Mouse (Mus musculus) T-helper 1 cell (primary cell): ENCODE results near the gene Galm.

Experiments used
- in situ Hi-C: fragments of 300-600 bp; cut with MboI, MseI; formaldehyde crosslinking; loops from one replicate; pipeline ENCODE4 v1.15.1; 2025; ENCODE audit warnings: high pct_unique_total_duplicates

Gene Galm

DNA sequence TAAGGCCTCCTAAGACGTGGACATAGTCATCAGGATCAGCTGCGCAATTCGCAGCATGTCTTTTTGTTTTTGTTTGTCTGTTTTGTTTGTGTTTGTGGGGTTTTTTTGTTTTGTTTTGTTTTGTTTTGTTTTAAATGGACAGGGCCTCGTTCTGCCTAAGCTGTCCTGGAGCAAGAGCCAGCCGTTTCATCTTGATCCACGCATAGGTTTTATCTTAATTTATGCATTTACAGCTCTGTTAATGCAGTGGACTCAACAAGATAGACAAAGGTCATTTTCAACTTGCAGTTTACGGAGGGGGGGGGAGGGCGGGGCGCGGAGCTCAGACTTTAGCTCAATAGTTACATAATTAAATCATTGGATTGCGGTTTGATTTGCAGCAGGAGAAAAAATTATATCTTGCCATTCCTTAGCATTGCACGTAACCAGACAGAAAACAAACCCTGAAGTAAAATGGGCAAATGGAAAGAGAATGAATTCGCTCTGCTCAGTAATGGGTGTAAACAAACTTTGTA, 1.3 kb downstream of the Galm start:
- in situ Hi-C loops, result no loop called here

DNA sequence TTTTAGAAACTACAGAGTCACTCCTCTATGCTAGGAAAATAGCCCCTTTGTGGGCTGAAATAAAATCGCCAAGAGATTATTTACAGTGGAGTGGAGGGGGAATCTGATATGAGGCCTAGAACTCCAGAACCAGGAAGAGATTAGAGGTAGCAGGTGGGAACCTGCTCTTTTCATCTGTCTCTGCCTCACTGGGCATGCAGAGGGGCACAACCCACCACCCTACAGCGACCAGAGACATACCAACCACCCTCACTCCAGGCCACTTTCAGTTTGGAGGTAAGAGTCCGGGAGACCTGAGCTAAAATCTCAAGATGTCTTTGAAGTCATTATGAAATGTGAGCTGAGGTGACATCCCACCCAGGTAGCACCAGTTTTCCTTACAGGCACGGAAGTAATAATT, 2.1 kb downstream of the Galm start:
- in situ Hi-C loops, result no loop called here

DNA sequence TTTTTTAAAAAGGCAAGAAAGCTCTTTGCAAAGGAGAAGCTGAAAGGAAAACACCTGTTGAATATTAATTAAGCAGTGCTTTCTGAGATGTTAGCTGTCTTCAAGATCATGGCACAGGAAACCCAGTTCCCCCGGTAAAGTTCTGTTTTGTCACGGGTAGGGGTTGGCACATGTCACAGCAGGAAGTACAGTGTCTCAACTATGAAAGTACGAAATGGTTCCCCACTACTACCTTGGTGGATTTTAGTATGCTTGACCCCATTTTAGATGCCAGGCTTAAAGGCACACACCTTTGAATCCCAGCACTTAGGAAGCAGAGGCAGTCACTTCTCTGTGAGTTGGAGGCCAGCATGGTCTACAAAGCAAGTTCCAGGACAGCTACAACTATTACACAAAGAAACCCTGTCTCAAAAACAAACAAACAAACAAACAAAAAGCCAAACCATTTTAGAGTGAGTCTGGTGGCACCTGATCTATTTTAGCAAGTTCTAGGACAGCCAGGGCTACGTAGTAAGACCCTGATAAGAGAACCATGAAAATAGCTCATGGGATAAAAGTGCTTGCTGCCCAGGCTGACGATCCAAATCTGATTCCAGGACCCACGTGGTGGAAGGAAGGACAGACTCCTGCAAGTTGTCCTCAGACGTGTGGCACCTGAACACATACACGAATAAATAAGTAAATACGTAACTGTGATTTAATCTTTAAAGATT, 3.6 kb downstream of the Galm start:
- in situ Hi-C loops, result no loop called here

DNA sequence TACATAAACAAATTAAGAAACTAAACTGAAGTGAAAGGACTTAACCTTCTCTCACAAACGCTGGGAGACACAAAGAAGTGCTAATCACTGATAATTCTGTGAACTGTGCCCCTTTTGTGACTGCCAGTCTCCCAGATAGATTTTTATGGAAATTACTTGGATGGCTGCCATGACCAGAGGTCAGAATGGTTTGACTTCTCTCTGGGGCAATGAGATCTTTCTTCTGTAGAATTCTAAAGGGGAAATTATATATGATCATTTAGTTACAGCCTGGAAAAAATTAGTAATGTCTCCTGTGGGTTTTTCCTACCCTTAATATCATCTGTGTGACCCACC, 4.1 kb downstream of the Galm start:
- in situ Hi-C loops, result no loop called here

DNA sequence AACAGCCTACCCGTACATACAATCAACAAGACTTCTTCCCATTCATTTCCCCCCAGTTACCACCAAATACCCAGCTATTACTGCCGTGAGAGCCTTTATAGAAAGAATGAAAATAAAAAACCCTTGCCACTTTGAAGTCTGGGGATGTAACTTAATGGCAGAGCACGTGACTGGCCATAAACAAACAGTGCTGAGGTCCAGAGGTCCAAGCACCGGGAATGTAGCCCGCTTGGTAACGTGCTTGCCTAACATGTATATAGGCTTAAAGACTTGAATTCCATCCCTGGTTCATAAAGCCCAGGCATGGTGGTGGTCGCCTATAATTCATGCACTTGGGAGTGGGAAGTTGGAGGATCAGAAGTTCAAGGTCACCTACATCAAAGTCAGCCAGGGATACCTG, 4.6 kb downstream of the Galm start:
- in situ Hi-C loops, result no loop called here

DNA sequence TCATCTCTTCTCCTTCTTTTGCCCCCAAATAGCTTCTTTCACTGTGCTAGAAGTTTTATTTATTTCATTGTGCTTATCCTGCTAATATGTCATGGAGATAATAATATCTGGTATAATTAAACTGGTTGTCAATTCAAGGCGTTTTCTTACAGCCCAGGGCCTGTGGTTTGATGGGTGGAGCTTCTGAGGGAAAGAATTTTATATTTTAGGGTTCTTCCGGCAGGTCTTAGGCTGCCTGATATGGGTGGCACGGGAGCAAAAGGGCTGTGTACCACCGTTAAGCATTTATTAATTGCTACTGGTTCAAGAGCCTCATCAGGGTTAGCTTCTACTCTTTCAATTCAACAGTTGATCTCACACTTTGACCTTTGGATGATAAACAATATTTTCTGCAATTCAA, 5.2 kb downstream of the Galm start:
- in situ Hi-C loops, result no loop called here

DNA sequence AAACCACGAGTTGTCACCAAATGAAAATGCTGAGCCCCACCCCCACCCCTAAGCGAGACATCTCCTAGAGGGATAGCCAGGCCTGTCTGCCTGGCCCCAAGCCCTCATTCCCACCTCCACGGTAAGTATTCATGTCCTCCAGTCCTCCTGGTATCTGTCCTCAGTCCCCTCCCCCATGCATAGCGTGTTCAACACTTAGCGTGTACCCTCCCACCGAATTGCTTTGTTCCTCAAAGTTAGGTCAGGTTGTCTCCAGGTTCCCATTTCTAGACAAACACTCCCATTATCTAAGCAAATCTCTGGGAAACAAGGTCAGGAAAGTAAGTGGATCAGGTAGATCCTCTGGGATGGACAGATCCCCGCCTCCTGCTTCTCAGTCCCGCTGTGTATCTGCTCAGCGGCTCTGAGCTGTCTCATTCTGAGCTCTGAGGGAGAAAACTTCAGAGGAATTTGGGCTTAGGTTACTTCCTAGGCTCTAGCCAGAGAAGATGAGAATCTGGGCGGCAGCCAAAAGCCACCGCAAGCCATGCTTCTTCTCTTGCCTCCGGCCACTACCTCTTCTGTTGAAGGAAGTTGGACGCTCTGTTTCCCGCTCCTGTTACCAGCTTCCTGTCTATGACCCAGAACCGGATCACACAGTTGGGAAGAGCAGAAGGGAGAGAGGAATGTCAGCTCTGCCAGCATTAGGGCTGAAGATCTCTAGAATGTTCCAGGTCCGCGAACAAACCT, 11.3 kb downstream of the Galm start:
- in situ Hi-C loops, result loop anchor here (5.0 kb wide), 1 partner anchor 34 kb away; no protein-coding TSS in a partner anchor

DNA sequence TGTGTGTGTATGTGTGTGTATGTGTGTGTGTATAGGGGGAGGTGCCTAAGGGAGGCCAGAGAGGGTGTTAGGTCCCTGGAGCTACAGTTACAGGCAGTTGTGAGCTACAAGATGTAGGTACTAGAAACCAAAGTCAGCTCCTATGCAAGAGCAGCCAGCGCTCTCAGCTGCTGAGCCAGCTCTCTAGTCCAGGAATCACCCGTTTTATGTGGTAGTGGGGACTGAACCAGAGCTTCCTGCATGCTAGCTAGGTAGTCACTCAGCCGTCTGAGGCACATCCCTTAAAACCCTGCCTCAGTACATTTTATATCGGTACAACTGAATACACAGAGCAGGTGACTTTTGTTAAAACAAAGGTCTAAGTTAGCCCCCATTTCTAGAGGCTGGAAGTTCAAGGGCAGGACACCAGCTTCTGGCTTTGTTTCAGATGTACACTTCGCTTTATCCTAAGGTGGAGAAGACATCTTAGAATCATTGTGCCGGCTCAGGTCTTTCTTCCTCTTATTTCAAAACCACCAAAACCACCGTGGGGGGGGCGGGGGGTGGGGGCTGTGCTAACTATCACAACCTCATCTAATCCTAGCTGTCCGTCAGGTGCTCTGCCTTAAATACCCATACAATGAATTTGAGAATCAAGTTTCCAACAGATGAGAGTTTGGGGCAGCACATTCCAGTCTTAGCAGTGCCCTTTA, 12.6 kb downstream of the Galm start:
- in situ Hi-C loops, result loop anchor here (5.0 kb wide), 1 partner anchor 32 kb away; no protein-coding TSS in a partner anchor

DNA sequence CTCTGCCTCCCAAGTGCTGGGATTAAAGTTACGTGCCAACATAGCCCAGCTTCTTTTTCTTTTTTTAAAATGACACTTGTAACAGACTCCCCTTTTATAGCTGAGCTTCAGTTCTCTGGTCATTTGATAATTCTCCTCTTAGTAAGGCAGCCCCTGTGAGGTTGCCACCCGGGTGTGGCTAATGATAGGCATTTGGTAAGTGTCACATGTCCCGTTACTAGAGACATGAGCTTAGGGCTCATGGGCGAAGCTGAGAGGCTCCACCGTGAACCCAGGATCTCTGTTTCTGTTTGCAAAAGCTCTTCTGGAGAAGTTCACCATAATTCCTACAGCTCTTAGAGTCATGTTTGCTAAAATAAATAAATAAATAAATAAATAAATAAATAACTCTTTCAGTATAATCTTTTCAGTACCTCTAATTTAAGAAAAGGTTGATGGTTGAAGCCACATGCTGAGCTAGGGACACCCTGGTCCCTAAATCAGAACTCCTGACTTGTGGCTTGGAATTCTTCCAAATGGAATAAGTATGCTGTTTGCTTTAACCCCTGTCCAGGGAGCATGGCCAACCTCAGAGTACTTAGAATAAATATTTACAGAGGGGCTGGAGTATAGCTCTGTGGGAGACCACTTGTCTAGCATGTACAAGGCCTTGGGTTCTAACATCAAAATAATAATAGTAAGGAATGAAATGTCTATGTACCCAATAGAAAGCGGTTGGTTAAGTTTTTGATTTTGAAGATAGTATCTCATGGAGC, 16.4 kb downstream of the Galm start:
- in situ Hi-C loops, result no loop called here

DNA sequence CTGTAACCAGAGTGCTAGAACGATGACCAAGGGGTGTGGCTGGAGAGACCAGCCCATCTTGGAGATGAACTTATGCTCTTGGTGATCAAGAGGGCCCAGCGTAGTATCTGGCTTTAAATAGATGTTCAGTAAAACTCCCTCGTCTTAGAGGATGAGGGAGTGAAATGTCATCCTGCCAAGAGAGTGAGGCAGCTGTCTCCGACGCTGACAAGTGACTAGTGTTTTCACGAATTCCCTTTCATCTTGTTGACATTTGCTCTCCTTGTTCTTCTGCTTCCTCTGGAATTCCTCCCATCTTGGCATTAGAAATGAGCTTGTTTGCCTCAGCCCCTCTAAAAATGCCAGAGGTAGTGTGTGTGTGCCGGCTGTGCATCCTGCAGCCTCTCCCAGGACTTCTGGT, 17.9 kb downstream of the Galm start:
- in situ Hi-C loops, result no loop called here

DNA sequence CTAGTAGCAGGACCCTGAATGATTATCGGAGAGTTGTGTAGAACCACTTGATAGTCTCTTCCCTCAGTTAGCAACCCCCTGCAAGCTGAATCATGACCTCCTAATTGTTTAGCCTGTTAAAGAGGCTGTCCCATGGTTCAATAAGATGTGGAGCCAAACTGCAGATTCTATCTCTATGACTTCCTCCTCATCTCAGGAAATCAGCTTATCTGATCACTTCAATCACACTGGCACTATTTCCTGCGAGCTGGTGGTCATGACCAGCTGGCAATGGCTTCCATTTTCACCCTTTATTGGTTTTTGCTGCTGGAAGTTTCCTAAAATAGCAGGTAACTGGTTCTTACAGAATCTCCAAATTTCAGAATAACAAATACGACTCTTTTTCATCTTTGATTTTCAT, 18.5 kb downstream of the Galm start:
- in situ Hi-C loops, result no loop called here

DNA sequence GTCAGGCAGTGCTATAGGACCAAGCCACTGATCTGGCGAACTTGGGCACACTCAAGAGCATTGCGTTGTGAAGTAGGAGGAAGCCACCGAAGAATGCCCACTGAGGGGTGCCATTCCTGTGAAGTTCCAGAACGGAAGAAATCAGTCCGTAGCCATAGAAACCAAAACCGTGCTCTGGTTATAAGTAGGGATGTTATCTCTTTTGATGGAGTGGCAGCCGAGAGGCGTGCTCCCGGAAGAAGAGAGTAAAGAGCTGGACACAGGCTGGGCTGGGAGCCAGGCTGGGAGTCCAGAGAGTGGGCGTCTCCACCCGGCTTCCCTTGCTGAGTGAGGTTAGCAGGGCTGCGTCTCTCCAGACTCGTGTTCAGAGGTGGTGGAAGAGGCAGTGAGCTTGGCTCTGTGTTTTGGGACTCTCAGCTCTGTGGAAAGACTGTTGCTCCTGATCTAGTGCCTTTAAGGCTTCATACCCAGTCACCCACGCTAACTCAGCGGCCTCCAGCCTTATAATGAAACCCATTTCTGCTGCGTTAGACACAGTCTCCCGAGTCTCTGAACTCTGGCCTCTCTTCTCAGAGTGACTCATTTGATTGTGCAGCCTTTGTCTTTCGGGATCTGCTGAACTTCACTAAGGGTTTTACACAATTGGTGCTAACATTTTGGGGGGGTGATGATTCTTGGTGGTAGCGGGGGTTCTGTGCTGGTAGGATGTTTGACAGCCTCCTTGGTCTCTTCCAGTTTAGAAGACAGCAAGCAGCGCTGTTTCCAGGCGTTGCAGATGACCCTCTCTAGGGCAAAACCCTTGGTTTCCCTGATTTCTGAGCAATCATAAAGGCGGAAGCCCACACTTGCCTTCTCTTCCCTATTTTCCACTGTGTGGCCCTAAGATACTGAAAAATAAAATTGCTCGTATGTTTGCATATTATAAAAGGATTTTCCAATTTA, 21.1 kb downstream of the Galm start:
- in situ Hi-C loops, result no loop called here

DNA sequence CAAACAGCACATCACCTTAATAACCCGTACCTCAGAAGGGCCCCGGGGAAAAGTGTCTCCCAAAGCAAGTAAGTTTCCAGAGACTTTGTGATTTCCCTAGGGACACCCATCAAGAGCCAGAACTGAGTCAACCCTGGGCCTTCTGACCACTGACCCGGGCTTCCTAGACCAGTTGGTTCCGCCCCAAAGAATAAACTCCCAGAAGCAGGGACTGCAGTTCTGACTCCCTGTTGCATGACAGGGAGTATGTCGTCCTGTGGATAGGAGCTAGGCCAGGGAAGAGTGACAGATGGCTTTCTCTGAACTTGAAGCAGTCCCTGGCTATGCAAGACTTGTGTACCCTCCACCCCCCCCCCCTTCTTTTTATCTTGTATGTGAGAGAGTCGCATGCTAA, 21.7 kb downstream of the Galm start:
- in situ Hi-C loops, result no loop called here

DNA sequence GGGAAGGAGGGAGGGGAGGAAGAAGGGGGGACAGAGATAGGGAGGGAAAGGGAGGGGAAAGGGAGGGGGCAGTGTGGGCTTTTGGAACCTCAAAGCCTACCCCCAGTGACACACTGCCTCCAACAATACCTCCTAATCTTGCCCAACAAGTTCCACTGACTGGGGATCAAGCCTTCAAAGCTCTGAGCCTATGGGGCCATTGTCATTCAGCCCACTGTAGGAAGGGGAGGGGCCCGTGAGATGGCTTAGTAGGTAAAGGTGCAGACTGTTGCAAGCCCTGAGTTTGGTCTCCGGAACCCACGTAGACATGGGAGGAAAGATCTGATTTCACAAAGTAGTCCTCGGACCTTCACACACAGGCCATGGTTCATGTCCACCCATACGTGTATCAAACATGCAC, 24.1 kb downstream of the Galm start:
- in situ Hi-C loops, result no loop called here

DNA sequence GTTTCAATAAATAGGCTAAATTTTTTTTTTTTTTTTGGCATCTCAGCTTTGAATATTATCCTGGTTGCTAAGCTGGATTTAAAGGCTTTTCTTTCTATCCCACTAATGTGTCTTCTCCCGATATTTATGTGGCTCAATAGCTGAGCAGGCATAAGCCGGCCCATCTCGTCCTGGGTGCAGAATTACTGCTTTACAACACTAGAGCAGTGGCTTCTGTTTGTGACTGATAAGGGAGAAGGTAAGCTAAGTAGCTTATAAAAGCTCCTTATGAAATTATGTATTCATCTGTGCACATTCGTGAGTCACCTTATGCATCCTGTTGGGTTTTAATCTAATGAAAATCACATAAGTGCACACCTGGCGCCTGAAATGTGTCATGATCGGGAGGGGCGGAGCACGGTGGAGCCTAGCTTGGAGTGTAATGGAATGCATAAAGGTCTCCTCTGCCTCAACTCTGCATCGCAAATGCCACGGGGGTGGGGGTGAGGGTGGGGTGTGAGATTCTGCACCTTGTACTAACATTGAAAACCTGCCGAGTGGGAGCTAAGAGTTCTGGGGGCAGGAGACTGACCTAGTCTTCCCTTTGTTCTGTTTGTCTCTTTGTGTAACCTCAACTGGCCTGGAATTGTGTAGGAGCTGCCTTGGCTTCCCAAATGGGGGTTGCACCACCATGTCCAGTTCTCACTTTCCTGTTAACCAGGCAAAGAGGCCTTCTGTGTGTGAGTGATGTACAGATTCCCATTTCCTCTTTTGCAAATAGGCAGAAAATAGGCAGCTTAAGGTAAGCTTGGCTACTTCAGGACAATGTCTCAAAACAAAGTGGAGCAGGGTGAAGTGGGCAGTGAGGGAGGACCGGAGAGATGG, 25.7 kb downstream of the Galm start:
- in situ Hi-C loops, result no loop called here

DNA sequence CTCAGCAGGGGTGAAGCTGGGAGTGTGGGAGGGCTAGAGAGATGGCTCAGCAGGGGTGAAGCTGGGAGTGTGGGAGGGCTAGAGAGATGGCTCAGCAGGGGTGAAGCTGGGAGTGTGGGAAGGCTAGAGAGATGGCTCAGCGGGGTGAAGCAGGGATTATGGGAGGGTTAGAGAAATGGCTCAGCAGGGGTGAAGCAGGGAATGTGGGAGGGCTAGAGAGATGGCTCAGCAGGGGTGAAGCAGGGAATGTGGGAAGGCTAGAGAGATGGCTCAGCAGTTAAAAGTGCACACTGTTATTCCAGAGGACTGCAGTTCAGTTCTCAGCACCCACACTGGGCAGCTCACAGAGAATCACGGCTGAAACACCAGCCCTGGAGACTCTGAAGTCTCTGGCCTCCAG, 26.4 kb downstream of the Galm start:
- in situ Hi-C loops, result no loop called here

DNA sequence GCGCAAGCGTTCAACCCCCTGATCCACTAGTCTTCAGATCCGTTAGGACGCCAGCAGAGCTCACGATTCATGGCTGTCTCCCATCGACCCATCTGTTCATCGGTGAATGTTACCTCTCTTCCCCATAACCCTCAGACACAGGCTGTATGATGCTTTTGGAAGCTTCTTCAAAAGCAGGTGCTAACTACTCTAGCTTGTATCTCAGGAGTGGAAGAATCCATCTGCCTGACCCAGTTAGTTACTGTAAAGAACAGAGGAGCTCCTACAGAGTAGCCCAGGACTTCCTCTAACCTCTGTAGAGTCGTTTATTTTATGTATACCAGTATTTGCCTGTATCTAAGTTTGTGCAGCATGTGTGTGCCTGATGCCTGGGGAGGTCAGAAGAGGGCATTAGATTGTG, 29.6 kb downstream of the Galm start:
- in situ Hi-C loops, result no loop called here

DNA sequence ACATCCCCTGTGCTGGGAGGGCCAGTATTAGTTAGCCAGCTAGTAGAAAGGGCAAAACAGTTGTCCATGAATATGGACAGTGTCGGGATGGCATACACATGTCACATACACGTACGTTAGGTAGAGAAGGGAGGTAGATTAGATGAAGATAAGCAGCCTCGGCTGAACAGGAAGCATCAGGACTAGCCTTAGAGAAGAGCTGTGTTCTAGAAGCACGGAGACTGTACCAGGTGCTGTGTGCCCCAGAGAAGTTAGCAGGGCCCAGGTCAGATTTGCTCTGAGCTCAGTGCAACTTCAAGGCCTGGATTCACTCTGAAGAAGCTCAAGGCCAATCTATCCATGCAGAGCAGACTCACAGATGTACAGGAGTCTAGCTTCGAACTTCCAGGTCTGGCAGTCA, 30.2 kb downstream of the Galm start:
- in situ Hi-C loops, result no loop called here

DNA sequence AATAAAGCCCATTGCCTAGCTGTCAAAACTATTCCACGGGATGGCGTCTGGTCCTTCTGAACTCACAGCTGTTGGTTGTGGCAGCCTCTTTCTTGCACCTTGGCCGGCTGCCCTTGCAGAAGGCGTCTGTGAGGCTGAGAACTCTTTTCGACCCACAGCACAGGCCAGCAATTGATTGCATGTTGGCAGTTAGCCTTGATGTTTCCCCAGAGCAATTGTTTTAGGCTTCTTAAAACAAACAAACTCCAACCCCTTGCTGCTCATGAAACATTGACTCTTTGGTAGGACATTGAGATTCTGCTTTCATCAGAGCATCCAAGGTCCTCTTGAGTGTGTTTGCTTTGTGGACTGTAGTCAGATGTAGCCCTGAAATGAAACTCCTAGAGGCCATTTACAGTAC, 33.2 kb downstream of the Galm start:
- in situ Hi-C loops, result no loop called here

DNA sequence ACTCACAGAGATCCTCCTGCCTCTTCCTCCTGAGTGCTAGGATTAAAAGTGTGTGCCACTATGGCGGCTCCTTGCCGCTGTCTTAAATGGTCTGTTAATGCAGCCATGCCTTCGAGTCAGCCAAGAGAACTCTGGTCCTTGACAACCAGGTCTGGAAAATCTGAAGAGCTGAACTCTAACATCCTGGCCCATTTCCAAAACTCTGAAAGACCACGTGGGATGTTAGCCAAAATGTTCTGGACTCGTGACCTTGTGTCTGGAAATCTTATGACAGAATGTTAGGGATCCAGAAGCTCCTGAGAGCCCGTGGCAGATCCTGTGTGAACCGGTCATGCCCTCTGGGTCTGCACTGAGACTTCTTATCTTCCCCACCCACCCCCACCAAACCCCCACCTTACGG, 36.7 kb downstream of the Galm start:
- in situ Hi-C loops, result no loop called here
